Comparison of ENCODE assay signal across 8 mouse cellular contexts in genomic region chr19:40348175-40348574, GRCm38 (mm10).
DNase-seq lines count a peak whose midpoint lies in the region; ATAC-seq lines count a peak whose summit lies in the region.

No protein-coding gene starts in this region.

- peaks cover 50% of the 10 kb centered on the region for H3K36me3 ChIP-seq in heart, embryonic 12.5 days
- peaks cover 5% of the 10 kb centered on the region; the same call in 1 of the 2 replicates for H3K36me3 ChIP-seq in heart, embryonic 11.5 days (ENCODE audit: control insufficient read depth, insufficient read depth, low read length)
- H3K36me3 ChIP-seq in intestine, embryonic 16.5 days (ENCODE audit: control insufficient read depth, insufficient read depth, low read length), result 0 out of 2 replicates have a peak, but pooled peaks cover 7% of the 10 kb centered on the region
- H3K36me3 ChIP-seq in kidney, embryonic 16.5 days (ENCODE audit: insufficient read depth, low read length), result 0 out of 2 replicates have a peak, but pooled peaks cover 7% of the 10 kb centered on the region

- WGBS in heart, embryonic 12.5 days, result 67% methylated on average over 7 of the region's 7 CpGs
- 78% methylated on average over 7 of the region's 7 CpGs for WGBS in heart, embryonic 11.5 days (ENCODE audit: insufficient replicate concordance)
- WGBS in intestine, embryonic 16.5 days, result 70% methylated on average over 7 of the region's 7 CpGs
- 85% methylated on average over 7 of the region's 7 CpGs for WGBS in kidney, embryonic 16.5 days

- no peak overlapping the region for H3K9ac ChIP-seq in heart, embryonic 12.5 days
- H3K9ac ChIP-seq in heart, embryonic 11.5 days (ENCODE audit: low read depth, low read length), result no peak overlapping the region
- H3K9ac ChIP-seq in intestine, embryonic 16.5 days (ENCODE audit: low read depth, low read length), result no peak overlapping the region
- H3K9ac ChIP-seq in kidney, embryonic 16.5 days (replicated peaks; ENCODE audit: low read length), result no peak overlapping the region

- no peak overlapping the region for H3K4me2 ChIP-seq in heart, embryonic 12.5 days
- no peak overlapping the region for H3K4me2 ChIP-seq in heart, embryonic 11.5 days
- H3K4me2 ChIP-seq in intestine, embryonic 16.5 days (ENCODE audit: low read depth, low read length), result no peak overlapping the region
- H3K4me2 ChIP-seq in kidney, embryonic 16.5 days (replicated peaks; ENCODE audit: low read depth, low read length), result no peak overlapping the region

- H3K9me3 ChIP-seq in heart, embryonic 12.5 days (replicated peaks), result no peaks in the 10 kb centered on the region
- no peaks in the 10 kb centered on the region for H3K9me3 ChIP-seq in heart, embryonic 11.5 days (replicated peaks; ENCODE audit: control insufficient read depth, low read length)
- H3K9me3 ChIP-seq in intestine, embryonic 16.5 days (ENCODE audit: control insufficient read depth, low read length), result no peaks in the 10 kb centered on the region
- H3K9me3 ChIP-seq in kidney, embryonic 16.5 days (ENCODE audit: low read length), result no peaks in the 10 kb centered on the region

- peak; percentile 65 for DNase-seq in Muller cell, postnatal 12 days (ENCODE audit: inconsistent ontology term)
- peak; percentile 88 to 92 for DNase-seq in cerebellum, postnatal 25 days
- DNase-seq in testis, postnatal 14 days (ENCODE audit: low spot score), result no peak

- no peak for ATAC-seq in heart, embryonic 12.5 days (ENCODE audit: insufficient number of reproducible peaks, low FRiP score)
- no peak for ATAC-seq in heart, embryonic 11.5 days (replicated peaks; ENCODE audit: insufficient number of reproducible peaks, low FRiP score, low TSS enrichment)
- peak; percentile 62 for ATAC-seq in intestine, embryonic 16.5 days
- no peak for ATAC-seq in megakaryocyte-erythroid progenitor cell, adult 5-6 weeks (replicated peaks; ENCODE audit: low FRiP score, low TSS enrichment, poor library complexity, severe bottlenecking)
- no peak for ATAC-seq in kidney, embryonic 16.5 days (ENCODE audit: low FRiP score, low TSS enrichment)

- no peak overlapping the region for H3K4me3 ChIP-seq in heart, embryonic 12.5 days
- H3K4me3 ChIP-seq in heart, embryonic 11.5 days (ENCODE audit: low read depth, low read length), result no peak overlapping the region
- no peak overlapping the region for H3K4me3 ChIP-seq in intestine, embryonic 16.5 days (ENCODE audit: low read length)
- no peak overlapping the region for H3K4me3 ChIP-seq in kidney, embryonic 16.5 days (ENCODE audit: low read length)

- H3K27me3 ChIP-seq in heart, embryonic 12.5 days (replicated peaks), result no peaks in the 10 kb centered on the region
- H3K27me3 ChIP-seq in heart, embryonic 11.5 days (ENCODE audit: control insufficient read depth, insufficient read depth, low read length), result no peaks in the 10 kb centered on the region
- H3K27me3 ChIP-seq in intestine, embryonic 16.5 days (replicated peaks; ENCODE audit: control insufficient read depth, insufficient read depth, low read length), result no peaks in the 10 kb centered on the region
- H3K27me3 ChIP-seq in kidney, embryonic 16.5 days (ENCODE audit: insufficient read depth, low read length), result no peaks in the 10 kb centered on the region

- H3K4me1 ChIP-seq in heart, embryonic 12.5 days (replicated peaks), result peaks cover 19% of the 10 kb centered on the region
- H3K4me1 ChIP-seq in heart, embryonic 11.5 days (ENCODE audit: control insufficient read depth, insufficient read depth, low read length), result no peaks in the 10 kb centered on the region
- H3K4me1 ChIP-seq in intestine, embryonic 16.5 days (ENCODE audit: control insufficient read depth, insufficient read depth, low read length), result peaks cover 12% of the 10 kb centered on the region; the same call in 1 of the 2 replicates
- H3K4me1 ChIP-seq in kidney, embryonic 16.5 days (ENCODE audit: insufficient read depth, low read length), result peaks cover 9% of the 10 kb centered on the region; the same call in 1 of the 2 replicates

- H3K27ac ChIP-seq in heart, embryonic 12.5 days (ENCODE audit: poor library complexity, severe bottlenecking), result peak overlapping the region; percentile 56; the same call in 1 of the 2 replicates
- no peak overlapping the region for H3K27ac ChIP-seq in heart, embryonic 11.5 days (ENCODE audit: low read depth, low read length)
- peak overlapping the region; percentile 92 for H3K27ac ChIP-seq in intestine, embryonic 16.5 days (ENCODE audit: low read length)
- no peak overlapping the region for H3K27ac ChIP-seq in kidney, embryonic 16.5 days (ENCODE audit: low read length)

Comparison
In these comparisons a context has a peak if more than half of its experiments do, and no peak if none do; other contexts are left out.
1. H3K27ac ChIP-seq: peak in heart, embryonic 12.5 days (single experiment) and intestine, embryonic 16.5 days (single experiment); none in heart, embryonic 11.5 days (single experiment) and kidney, embryonic 16.5 days (single experiment).